Mouse (Mus musculus) intestine, postnatal 0 days (tissue): ENCODE data around the gene Prss57. TPM values are rescaled to one million over a fixed set of nuclear protein-coding genes. Genes with fewer than 3 reads are reported as not detected.

Experiments
- ATAC-seq: fragments of 200-750 bp; cut with Nextera tagmentation; 2 replicates; pipeline ENCODE4 v1.8.0; 2017; ENCODE audit warnings: mild to moderate bottlenecking, moderate TSS enrichment, moderate library complexity
- H3K27ac ChIP-seq: fragments of 300-500 bp; sonication (generic); 2 replicates; pipeline ENCODE4 v1.5.1; 2014; ENCODE audit warnings: mild to moderate bottlenecking, low read depth, low read length, moderate library complexity
- H3K27me3 ChIP-seq: fragments of 300-500 bp; sonication (generic); replicated peaks from 2 replicates; pipeline ENCODE4 v1.6.1; 2014; ENCODE audit warnings: low read length, mixed read lengths; ENCODE audit not compliant: control insufficient read depth, insufficient read depth
- H3K36me3 ChIP-seq: fragments of 300-500 bp; sonication (generic); 2 replicates; pipeline ENCODE4 v1.6.1; 2014; ENCODE audit warnings: mild to moderate bottlenecking, moderate library complexity; ENCODE audit not compliant: control insufficient read depth, insufficient read depth
- H3K4me1 ChIP-seq: fragments of 300-500 bp; sonication (generic); replicated peaks from 2 replicates; pipeline ENCODE4 v1.6.1; 2014; ENCODE audit warnings: antibody characterized with exemption, low read length, mixed read lengths; ENCODE audit not compliant: control insufficient read depth, insufficient read depth
- H3K4me2 ChIP-seq: fragments of 300-500 bp; sonication (generic); replicated peaks from 2 replicates; pipeline ENCODE4 v1.6.1; 2014; ENCODE audit warnings: low read depth, mild to moderate bottlenecking, moderate library complexity
- H3K4me3 ChIP-seq: fragments of 300-500 bp; sonication (generic); 2 replicates; pipeline ENCODE4 v1.5.1; 2014; ENCODE audit warnings: low read depth, low read length
- H3K9ac ChIP-seq: fragments of 300-500 bp; sonication (generic); 2 replicates; pipeline ENCODE4 v1.6.1; 2014; ENCODE audit warnings: mild to moderate bottlenecking, low read depth, low read length
- H3K9me3 ChIP-seq: fragments of 300-500 bp; sonication (generic); 2 replicates; pipeline ENCODE4 v1.6.1; 2016; ENCODE audit warnings: mixed run types; ENCODE audit not compliant: control insufficient read depth
- CTCF ChIP-seq: sonication (generic); IDR thresholded peaks from 2 replicates; pipeline ENCODE4 v1.5.1; 2016; ENCODE audit warnings: low read depth, mild to moderate bottlenecking, control low read depth, antibody characterized with exemption, moderate library complexity
- WGBS: fragments of 180-500 bp; shearing (Covaris S2); extraction: QIAGEN DNeasy Blood & Tissue Kit; methylation state at CpG from one replicate; pipeline ENCODE4 v1.1.7; 2014; 5-methylcytosine and 5-hydroxymethylcytosine counted together
- polyA plus RNA-seq: library from polyadenylated mRNA; unstranded; fragments of >200 nt; fragmentation: Nextera tagmentation; extraction: Ambion mirVana; gene quantifications from 2 replicates; pipeline ENCODE4 v1.2.1, GENCODE M21; 2015

Gene Prss57
- polyA plus RNA-seq, 1 experiment from 2014 or later = 0.07 TPM

GRCm38 (mm10) chr10:79745411-79745810 is 45.4 kb downstream of the Prss57 start:
- peak overlapping the region; percentile 43; the same call in 1 of the 2 replicates for H3K9ac ChIP-seq
- WGBS = 66% methylated on average over 3 of the region's 3 CpGs
- H3K27me3 ChIP-seq = no peaks in the 10 kb centered on the region
- H3K36me3 ChIP-seq = peaks cover 39% of the 10 kb centered on the region
- ATAC-seq = peak; percentile 21; the same call in 1 of the 2 replicates
- H3K9me3 ChIP-seq = no peaks in the 10 kb centered on the region
- peak overlapping the region; percentile 77 for H3K4me2 ChIP-seq
- H3K4me1 ChIP-seq = peaks cover 4% of the 10 kb centered on the region; the same call in 1 of the 2 replicates
- TF ChIP-seq CTCF = no peak
- no peak overlapping the region for H3K27ac ChIP-seq
- H3K4me3 ChIP-seq = peak overlapping the region; percentile 57; the same call in 1 of the 2 replicates

- ATAC-seq = no peak
- 95% methylated on average over 15 of the region's 15 CpGs for WGBS
- peaks cover 55% of the 10 kb centered on the region for H3K36me3 ChIP-seq
Observed at GRCm38 (mm10) chr10:79743650-79744365, 47.0 kb downstream of the Prss57 start.

GRCm38 (mm10) chr10:79743161-79743560 is 47.6 kb downstream of the Prss57 start:
- no peaks in the 10 kb centered on the region for H3K9me3 ChIP-seq
- no peak for ATAC-seq
- peaks cover 62% of the 10 kb centered on the region for H3K36me3 ChIP-seq
- no peak overlapping the region for H3K9ac ChIP-seq
- WGBS = 93% methylated on average over 11 of the region's 11 CpGs
- H3K4me3 ChIP-seq = no peak overlapping the region
- H3K4me1 ChIP-seq = peaks cover 4% of the 10 kb centered on the region; the same call in 1 of the 2 replicates
- H3K27me3 ChIP-seq = no peaks in the 10 kb centered on the region
- no peak overlapping the region for H3K27ac ChIP-seq
- H3K4me2 ChIP-seq = no peak overlapping the region
- no peak for TF ChIP-seq CTCF

More at GRCm38 (mm10) chr10:79743650-79744365, 47.0 kb downstream of the Prss57 start:
- Histone ChIP-seq H3K4me2 (no peak overlapping the region), H3K4me3 (no peak overlapping the region), H3K27ac (no peak overlapping the region), H3K27me3 (no peaks in the 10 kb centered on the region), H3K4me1 (peaks cover 4% of the 10 kb centered on the region; the same call in 1 of the 2 replicates), H3K9me3 (no peaks in the 10 kb centered on the region), H3K9ac (no peak overlapping the region)
- no peak for TF ChIP-seq CTCF

GRCm38 (mm10) chr10:79740863-79741262 is 49.9 kb downstream of the Prss57 start:
- no peak for ATAC-seq
- H3K27ac ChIP-seq = 0 out of 2 replicates have a peak overlapping the region, but pooled peaks have one; percentile 28
- no peak overlapping the region for H3K9ac ChIP-seq
- peaks cover 85% of the 10 kb centered on the region for H3K36me3 ChIP-seq
- H3K4me3 ChIP-seq = no peak overlapping the region
- H3K4me2 ChIP-seq = no peak overlapping the region
- peaks cover 4% of the 10 kb centered on the region; the same call in 1 of the 2 replicates for H3K4me1 ChIP-seq
- H3K27me3 ChIP-seq = no peaks in the 10 kb centered on the region
- peak; percentile 31; the same call in 1 of the 2 replicates for TF ChIP-seq CTCF
- no peaks in the 10 kb centered on the region for H3K9me3 ChIP-seq
- WGBS = 81% methylated on average over 11 of the region's 11 CpGs

DNA sequence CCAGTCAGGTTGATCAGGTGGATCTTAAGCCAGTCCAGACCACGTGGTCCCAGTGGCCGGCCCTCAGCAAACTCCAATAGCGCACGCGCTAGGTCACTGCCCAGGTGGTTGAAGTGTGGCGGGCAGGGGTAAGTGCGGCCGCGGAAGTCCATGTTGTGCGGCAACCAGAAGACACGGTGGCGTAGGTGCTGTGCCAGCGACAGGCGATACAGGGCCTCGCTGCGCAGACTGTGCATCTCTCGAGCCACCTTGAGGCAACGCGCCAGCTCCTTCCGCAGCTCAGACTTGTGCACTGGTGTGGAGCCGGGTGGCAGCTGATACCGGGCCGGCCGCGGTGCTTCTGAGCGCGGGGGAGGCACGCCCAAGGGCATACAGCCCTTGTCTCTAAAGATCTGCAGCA is 51.5 kb downstream of the Prss57 start:
- H3K9me3 ChIP-seq = no peaks in the 10 kb centered on the region
- no peak for TF ChIP-seq CTCF
- no peak for ATAC-seq

GRCm38 (mm10) chr10:79738259-79738658 is 52.5 kb downstream of the Prss57 start:
- Histone ChIP-seq H3K36me3 (peaks cover 91% of the 10 kb centered on the region), H3K4me2 (no peak overlapping the region), H3K27me3 (no peaks in the 10 kb centered on the region), H3K9ac (no peak overlapping the region), H3K4me1 (no peaks in the 10 kb centered on the region), H3K9me3 (no peaks in the 10 kb centered on the region), H3K4me3 (no peak overlapping the region), H3K27ac (no peak overlapping the region)
- 91% methylated on average over 10 of the region's 10 CpGs for WGBS
- ATAC-seq = no peak
- TF ChIP-seq CTCF = peak; percentile 69

More for the DNA sequence above, 51.5 kb downstream of the Prss57 start:
- Histone ChIP-seq H3K36me3 (peaks cover 97% of the 10 kb centered on the region), H3K4me3 (no peak overlapping the region), H3K27ac (peak overlapping the region; percentile 1; the same call in 1 of the 2 replicates), H3K9ac (no peak overlapping the region), H3K4me1 (no peaks in the 10 kb centered on the region), H3K27me3 (no peaks in the 10 kb centered on the region), H3K4me2 (no peak overlapping the region)
- WGBS = 97% methylated on average over 28 of the region's 28 CpGs
